ENCODE assay signal across 20 mouse cellular contexts in genomic region chr16:56380680-56381079, GRCm38 (mm10).
"Had no signal": no experiment of that assay in that cellular context is flagged by ENCODE, and none has a peak within 500 bp of the region (broad histone marks: within the 10 kb centered on the region; RNA-seq: fewer than 3 reads in every experiment).

No protein-coding gene starts in this region.

- ATAC-seq: forebrain, embryonic 13.5 days; forebrain, embryonic 14.5 days; forebrain, embryonic 15.5 days; forebrain, embryonic 16.5 days; forebrain, postnatal 0 days had no signal

- DNase-seq: cerebellum, adult 8-10 months; cerebellum, adult 9-11 months; cerebellum, postnatal 10 days; cerebellum, postnatal 14 days; cerebellum, postnatal 25 days; cerebellum, postnatal 36 days; embryo, embryonic 11 days; forebrain, postnatal 0 days; gastrocnemius, adult 2 months; gastrocnemius, postnatal 10 days; gastrocnemius, postnatal 14 days; gastrocnemius, postnatal 25 days; gastrocnemius, postnatal 36 days; heart, adult 11 months; heart, adult 18-20 months; heart, adult 2 months had no signal
